Mouse (Mus musculus) lung, embryonic 16.5 days (tissue): ENCODE measurements around the gene Ak5. TPM values are rescaled to one million over a fixed set of nuclear protein-coding genes. Genes with fewer than 3 reads are reported as not detected.
"Not testable (repeated sequence)": the region's sequence is repeated elsewhere in the genome, so short reads cannot be mapped to it uniquely, and the experiment has no call there.

ENCODE experiments used
- ATAC-seq: fragments of 200-750 bp; cut with Nextera tagmentation; 2 replicates; pipeline ENCODE4 v1.8.0; 2017; ENCODE audit warnings: low read depth, mild to moderate bottlenecking, moderate library complexity
- H3K27ac ChIP-seq: fragments of 300-500 bp; sonication (generic); 2 replicates; pipeline ENCODE4 v1.5.1; 2014; ENCODE audit warnings: mild to moderate bottlenecking, control low read depth, low read length
- H3K27me3 ChIP-seq: fragments of 300-500 bp; sonication (generic); 2 replicates; pipeline ENCODE4 v1.6.1; 2014; ENCODE audit warnings: low read depth, low read length, mixed read lengths; ENCODE audit not compliant: control insufficient read depth, insufficient read depth
- H3K36me3 ChIP-seq: fragments of 300-500 bp; sonication (generic); 2 replicates; pipeline ENCODE4 v1.6.1; 2014; ENCODE audit warnings: low read length; ENCODE audit not compliant: control insufficient read depth, insufficient read depth
- H3K4me1 ChIP-seq: fragments of 300-500 bp; sonication (generic); replicated peaks from 2 replicates; pipeline ENCODE4 v1.6.1; 2014; ENCODE audit warnings: low read length, mixed read lengths; ENCODE audit not compliant: control insufficient read depth, insufficient read depth
- H3K4me2 ChIP-seq: fragments of 300-500 bp; sonication (generic); 2 replicates; pipeline ENCODE4 v1.6.1; 2014; ENCODE audit warnings: low read depth, low read length, control low read depth
- H3K4me3 ChIP-seq: fragments of 300-500 bp; sonication (generic); 2 replicates; pipeline ENCODE4 v1.5.1; 2014; ENCODE audit warnings: mild to moderate bottlenecking, low read length, control low read depth
- H3K9ac ChIP-seq: fragments of 300-500 bp; sonication (generic); 2 replicates; pipeline ENCODE4 v1.6.1; 2014; ENCODE audit warnings: low read length, control low read depth
- H3K9me3 ChIP-seq: fragments of 300-500 bp; sonication (generic); 2 replicates; pipeline ENCODE4 v1.6.1; 2016; ENCODE audit warnings: low read length; ENCODE audit not compliant: control insufficient read depth
- WGBS: fragments of 180-500 bp; shearing (Covaris S2); extraction: QIAGEN DNeasy Blood & Tissue Kit; methylation state at CpG from one replicate; pipeline ENCODE4 v1.1.7; 2014; 5-methylcytosine and 5-hydroxymethylcytosine counted together
- polyA plus RNA-seq: library from polyadenylated mRNA; unstranded; fragments of >200 nt; fragmentation: Nextera tagmentation; extraction: Ambion mirVana; gene quantifications from 2 replicates; pipeline ENCODE4 v1.2.1, GENCODE M21; 2015

Ak5 gene
- polyA plus RNA-seq, 1 experiment from 2014 or later, result 2.3 TPM

DNA sequence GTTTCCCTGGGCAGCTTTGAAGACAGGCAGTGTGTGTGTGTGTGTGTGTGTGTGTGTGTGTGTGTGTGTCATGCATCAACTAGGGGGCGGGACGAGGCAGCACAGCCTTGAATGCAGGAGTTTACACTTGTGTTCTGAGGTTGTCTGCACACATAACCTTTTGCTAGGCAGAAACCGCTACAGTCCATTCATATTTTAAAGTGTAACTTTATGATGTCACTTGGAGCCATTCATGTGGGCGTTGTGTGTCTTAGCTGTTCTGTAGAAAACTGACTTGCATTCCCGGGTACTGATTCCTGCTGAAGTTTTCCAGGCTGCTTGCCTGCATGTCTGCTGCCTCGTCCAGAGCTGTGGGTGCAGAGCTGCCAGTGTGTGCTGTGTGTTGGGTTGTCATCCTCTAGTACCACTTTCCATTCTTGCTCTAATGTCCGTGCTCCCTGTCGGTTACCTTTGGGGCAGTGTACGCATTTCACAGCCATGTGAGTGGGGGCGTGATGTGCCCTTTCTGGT is 206.1 kb downstream of the Ak5 start:
- Histone ChIP-seq H3K36me3 (peaks cover 15% of the 10 kb centered on the region), H3K4me1 (no peaks in the 10 kb centered on the region), H3K4me3 (no peak overlapping the region), H3K27ac (no peak overlapping the region), H3K27me3 (no peaks in the 10 kb centered on the region), H3K4me2 (no peak overlapping the region), H3K9ac (no peak overlapping the region), H3K9me3 (no peaks in the 10 kb centered on the region)
- no peak for ATAC-seq
- WGBS, result 82% methylated on average over 10 of the region's 10 CpGs

DNA sequence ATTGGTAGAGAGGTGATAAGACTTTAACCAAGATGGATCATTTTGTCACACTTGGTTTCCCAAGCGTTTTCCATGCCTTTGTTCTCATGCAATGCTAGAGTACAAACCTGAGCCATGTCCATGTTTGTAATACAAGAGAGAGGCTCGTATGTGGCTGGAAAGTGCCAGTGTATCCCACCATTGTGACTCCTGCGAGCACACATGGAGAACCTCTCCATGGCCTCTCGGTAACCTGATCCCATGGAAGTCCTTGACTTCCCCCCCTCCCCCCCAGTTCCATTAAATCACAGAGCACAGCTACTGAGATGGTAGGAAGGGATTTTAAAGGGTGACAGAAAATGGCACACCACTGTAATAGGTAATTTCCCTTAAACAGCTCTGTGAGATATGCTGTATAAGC is 207.4 kb downstream of the Ak5 start:
- WGBS, result 29% methylated on average over 4 of the region's 4 CpGs
- Histone ChIP-seq H3K27ac (no peak overlapping the region), H3K9ac (no peak overlapping the region), H3K36me3 (peaks cover 26% of the 10 kb centered on the region), H3K9me3 (no peaks in the 10 kb centered on the region), H3K4me1 (no peaks in the 10 kb centered on the region), H3K27me3 (no peaks in the 10 kb centered on the region), H3K4me3 (no peak overlapping the region), H3K4me2 (no peak overlapping the region)
- peak; percentile 17; the same call in 1 of the 2 replicates for ATAC-seq

DNA sequence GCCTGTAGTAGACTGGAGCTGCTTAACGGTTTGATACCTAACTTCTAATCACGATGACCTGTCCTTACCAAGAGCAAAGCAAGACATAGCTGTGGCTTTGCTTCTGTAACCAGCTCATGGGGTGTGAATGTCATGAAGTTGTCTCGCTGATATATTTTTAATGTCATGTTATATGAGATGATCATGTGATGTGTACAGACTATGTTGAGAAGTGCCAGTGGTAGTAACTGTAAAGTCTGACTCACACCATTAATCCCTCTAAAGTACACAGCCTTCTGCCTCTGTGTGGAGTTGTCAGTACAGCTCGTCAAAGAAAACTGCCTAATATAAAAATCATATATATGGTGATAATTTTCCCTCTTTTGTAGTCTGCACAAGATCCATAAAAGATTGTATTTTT is 209.3 kb downstream of the Ak5 start:
- peaks cover 29% of the 10 kb centered on the region for H3K36me3 ChIP-seq
- not testable (repeated sequence) for H3K4me1 ChIP-seq, H3K27ac ChIP-seq, H3K27me3 ChIP-seq, H3K4me3 ChIP-seq, H3K4me2 ChIP-seq, H3K9ac ChIP-seq, H3K9me3 ChIP-seq, ATAC-seq
- 84% methylated on average over 4 of the region's 4 CpGs for WGBS

DNA sequence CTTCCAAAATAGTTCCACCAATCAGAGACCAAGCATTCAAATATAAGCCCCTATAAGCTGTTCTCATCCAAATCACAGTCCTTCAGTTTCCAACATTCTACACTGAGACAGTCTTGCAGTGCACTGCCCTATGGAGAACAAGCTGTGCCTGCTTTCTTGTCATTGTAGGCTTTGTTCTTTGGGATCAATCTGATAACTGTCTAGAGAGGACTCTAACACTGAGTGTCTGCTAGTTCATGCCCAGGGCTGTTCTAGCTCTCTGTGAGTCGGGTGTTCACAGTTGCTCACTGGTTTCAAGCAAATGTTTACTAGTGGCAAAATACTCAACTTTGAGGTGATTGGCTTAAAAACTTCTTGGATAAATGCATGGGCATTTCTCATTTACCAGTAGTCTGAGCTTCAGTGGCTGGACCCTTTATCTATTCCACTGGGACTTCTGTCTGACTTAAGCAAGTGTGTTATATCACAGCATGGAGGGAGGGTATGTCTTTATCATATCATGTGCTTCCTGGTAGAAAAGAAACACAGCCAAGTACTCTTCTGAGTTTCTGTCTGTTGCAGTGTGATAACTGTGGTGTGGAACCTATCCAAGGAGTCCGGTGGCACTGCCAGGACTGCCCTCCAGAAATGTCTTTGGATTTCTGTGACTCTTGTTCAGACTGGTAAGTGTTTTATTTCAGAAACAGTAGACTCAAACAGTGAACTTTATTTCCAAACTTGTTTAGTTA is 210.7 kb downstream of the Ak5 start:
- H3K9ac ChIP-seq, result no peak overlapping the region
- H3K9me3 ChIP-seq, result no peaks in the 10 kb centered on the region
- H3K4me3 ChIP-seq, result no peak overlapping the region
- no peak overlapping the region for H3K27ac ChIP-seq
- H3K4me2 ChIP-seq, result no peak overlapping the region
- no peaks in the 10 kb centered on the region for H3K4me1 ChIP-seq
- no peak for ATAC-seq
- 92% methylated on average over 2 of the region's 2 CpGs for WGBS
- peaks cover 26% of the 10 kb centered on the region for H3K36me3 ChIP-seq
- H3K27me3 ChIP-seq, result no peaks in the 10 kb centered on the region

DNA sequence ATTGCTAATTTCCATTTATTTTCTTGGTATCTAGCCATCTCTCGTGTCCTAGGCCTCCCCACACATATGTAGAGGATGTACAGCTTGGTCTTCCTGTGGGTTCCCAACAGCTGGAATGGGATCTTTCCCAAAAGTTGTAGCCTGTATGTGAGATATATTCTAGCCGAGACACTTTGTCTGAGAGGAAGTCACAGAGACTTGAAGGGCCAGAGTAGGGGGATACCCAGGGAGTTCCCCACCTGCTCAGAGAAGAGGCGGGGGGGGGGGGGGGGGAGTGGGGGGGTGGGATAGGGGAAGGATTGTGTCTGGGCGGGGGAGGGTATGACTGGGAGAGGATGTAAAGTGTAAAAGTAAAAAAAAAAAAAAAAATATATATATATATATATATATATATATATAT is 215.0 kb downstream of the Ak5 start:
- H3K4me2 ChIP-seq, result no peak overlapping the region
- peaks cover 43% of the 10 kb centered on the region for H3K36me3 ChIP-seq
- no peak for ATAC-seq
- H3K27ac ChIP-seq, result no peak overlapping the region
- no peak overlapping the region for H3K9ac ChIP-seq
- no peak overlapping the region for H3K4me3 ChIP-seq
- no peaks in the 10 kb centered on the region for H3K9me3 ChIP-seq
- no peaks in the 10 kb centered on the region for H3K4me1 ChIP-seq
- no peaks in the 10 kb centered on the region for H3K27me3 ChIP-seq
- 78% methylated on average over 3 of the region's 4 CpGs for WGBS

DNA sequence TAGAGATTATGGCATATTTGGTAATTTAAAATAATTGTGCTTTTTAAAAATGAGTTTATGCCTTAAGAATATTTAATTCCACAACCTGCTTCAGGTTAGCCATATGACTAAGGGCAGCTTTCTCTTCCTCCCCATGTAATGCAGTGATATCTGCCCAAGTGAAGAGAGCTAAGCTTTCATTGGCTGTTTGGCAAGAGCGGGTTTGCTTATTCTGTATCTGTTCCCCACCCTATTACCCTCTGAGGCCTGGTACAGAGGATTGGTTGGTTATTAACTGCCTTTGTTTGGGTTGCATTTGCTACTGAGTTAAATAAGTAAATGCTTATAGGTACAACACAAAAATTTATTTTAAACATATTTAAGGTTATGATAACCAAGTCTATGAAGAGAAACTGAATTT is 221.2 kb downstream of the Ak5 start:
- Histone ChIP-seq H3K27ac (no peak overlapping the region), H3K36me3 (peaks cover 15% of the 10 kb centered on the region), H3K4me2 (no peak overlapping the region), H3K9me3 (no peaks in the 10 kb centered on the region), H3K27me3 (no peaks in the 10 kb centered on the region), H3K9ac (no peak overlapping the region), H3K4me3 (no peak overlapping the region), H3K4me1 (no peaks in the 10 kb centered on the region)
- 100% methylated on average over 1 of the region's 1 CpGs for WGBS
- ATAC-seq, result no peak

DNA sequence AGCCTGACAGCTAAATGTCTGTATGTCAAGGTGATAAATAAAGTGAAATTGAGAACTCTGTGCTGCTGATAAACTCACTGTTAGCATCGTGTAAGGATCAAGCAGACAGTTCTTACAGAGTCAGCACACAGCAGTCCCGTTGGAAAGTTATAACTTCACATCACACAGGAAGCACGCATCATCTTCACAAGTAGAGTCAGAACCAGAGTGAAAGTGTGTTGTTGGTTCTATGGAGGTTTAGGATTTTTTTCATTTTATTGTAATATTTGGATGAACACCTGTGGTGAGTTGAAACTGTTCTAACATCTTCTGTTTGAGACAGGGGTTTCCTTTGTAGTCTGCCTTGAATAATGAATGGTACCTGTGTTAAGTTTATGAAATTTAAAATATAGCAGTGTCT is 224.0 kb downstream of the Ak5 start:
- H3K27me3 ChIP-seq, result no peaks in the 10 kb centered on the region
- H3K4me3 ChIP-seq, result no peak overlapping the region
- H3K9ac ChIP-seq, result no peak overlapping the region
- H3K36me3 ChIP-seq, result peaks cover 5% of the 10 kb centered on the region
- H3K27ac ChIP-seq, result no peak overlapping the region
- no peak for ATAC-seq
- WGBS, result 58% methylated on average over 3 of the region's 3 CpGs
- H3K4me1 ChIP-seq, result no peaks in the 10 kb centered on the region
- no peaks in the 10 kb centered on the region for H3K9me3 ChIP-seq
- no peak overlapping the region for H3K4me2 ChIP-seq

DNA sequence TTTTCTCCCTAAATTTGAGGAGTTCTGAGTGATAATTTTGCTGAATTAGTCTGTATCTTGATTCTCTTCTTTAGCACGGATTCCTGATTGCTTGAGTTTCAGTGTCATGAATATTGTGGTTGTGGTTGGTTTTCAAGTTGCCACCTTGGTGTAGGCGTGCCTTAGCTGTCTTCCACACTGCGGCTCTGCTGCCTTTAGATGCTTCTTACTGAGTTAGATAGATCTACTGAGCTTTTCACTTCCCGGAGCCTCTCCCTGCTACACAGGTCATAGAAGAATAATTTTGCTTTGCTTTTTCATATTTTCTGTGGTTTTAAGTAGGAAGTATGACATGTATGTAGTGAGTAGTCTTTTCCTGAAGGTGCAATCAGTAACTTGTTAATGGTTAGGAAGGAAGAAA is 225.4 kb downstream of the Ak5 start:
- no peaks in the 10 kb centered on the region for H3K9me3 ChIP-seq
- H3K4me1 ChIP-seq, result no peaks in the 10 kb centered on the region
- H3K9ac ChIP-seq, result no peak overlapping the region
- no peaks in the 10 kb centered on the region for H3K27me3 ChIP-seq
- no peak overlapping the region for H3K4me3 ChIP-seq
- H3K36me3 ChIP-seq, result peaks cover 2% of the 10 kb centered on the region; the same call in 1 of the 2 replicates
- 91% methylated on average over 4 of the region's 4 CpGs for WGBS
- H3K4me2 ChIP-seq, result no peak overlapping the region
- ATAC-seq, result no peak
- H3K27ac ChIP-seq, result no peak overlapping the region

DNA sequence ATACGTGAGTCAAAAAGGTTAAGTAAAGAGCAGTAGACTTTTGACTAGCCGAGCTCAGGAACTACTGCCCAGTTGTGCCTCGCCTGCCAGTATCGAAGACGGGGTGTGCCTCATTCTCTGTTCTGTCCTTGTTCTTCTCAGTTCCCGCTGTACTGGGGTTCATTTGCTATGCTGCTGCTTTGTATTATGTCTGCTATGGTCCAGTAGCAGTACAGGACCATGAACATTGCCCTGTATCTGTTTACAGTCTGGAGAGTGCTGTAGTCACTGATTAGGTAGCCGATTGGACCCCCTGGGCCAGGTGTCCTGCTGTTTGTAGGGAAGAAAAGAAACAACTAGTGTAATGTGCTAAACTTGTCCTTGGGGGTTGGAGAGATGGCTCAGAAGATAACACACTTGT is 230.1 kb downstream of the Ak5 start:
- Histone ChIP-seq H3K4me3 (no peak overlapping the region), H3K27me3 (no peaks in the 10 kb centered on the region), H3K4me2 (no peak overlapping the region), H3K9ac (no peak overlapping the region), H3K27ac (no peak overlapping the region), H3K9me3 (no peaks in the 10 kb centered on the region), H3K4me1 (no peaks in the 10 kb centered on the region), H3K36me3 (peaks cover 2% of the 10 kb centered on the region; the same call in 1 of the 2 replicates)
- WGBS, result 96% methylated on average over 7 of the region's 7 CpGs
- ATAC-seq, result no peak
